13 mouse cellular contexts compared by ENCODE assay signal in genomic region chr8:11198650-11199049, GRCm38 (mm10).
"Had no signal": no experiment of that assay in that cellular context is flagged by ENCODE, and none has a peak within 500 bp of the region (broad histone marks: within the 10 kb centered on the region; RNA-seq: fewer than 3 reads in every experiment).

No protein-coding gene starts in this region.

- DNase-seq: kidney, adult 2 months; kidney, postnatal 10 days; left cerebral cortex, postnatal 4 days; lung, adult 2 months; lung, postnatal 36 days; right cerebral cortex, postnatal 14 days; thymus, postnatal 36 days had no signal

- H3K27ac ChIP-seq: limb, embryonic 13.5 days; liver, embryonic 15.5 days; midbrain, embryonic 12.5 days; stomach, embryonic 15.5 days had no signal

- H3K4me3 ChIP-seq: limb, embryonic 13.5 days; liver, embryonic 15.5 days; megakaryocyte, embryonic 14.5 days; midbrain, embryonic 12.5 days; stomach, embryonic 15.5 days had no signal

- H3K4me1 ChIP-seq: limb, embryonic 13.5 days; liver, embryonic 15.5 days; midbrain, embryonic 12.5 days; stomach, embryonic 15.5 days had no signal

- H3K9ac ChIP-seq: limb, embryonic 13.5 days; liver, embryonic 15.5 days; midbrain, embryonic 12.5 days; stomach, embryonic 15.5 days had no signal

- H3K36me3 ChIP-seq: liver, embryonic 15.5 days; midbrain, embryonic 12.5 days had no signal

- H3K4me2 ChIP-seq: limb, embryonic 13.5 days; liver, embryonic 15.5 days; midbrain, embryonic 12.5 days; stomach, embryonic 15.5 days had no signal

- ATAC-seq: lung, postnatal 0 days had no signal

- H3K9me3 ChIP-seq: limb, embryonic 13.5 days; liver, embryonic 15.5 days; megakaryocyte, embryonic 14.5 days; midbrain, embryonic 12.5 days; stomach, embryonic 15.5 days had no signal

- H3K27me3 ChIP-seq: limb, embryonic 13.5 days; liver, embryonic 15.5 days; midbrain, embryonic 12.5 days; stomach, embryonic 15.5 days had no signal
